Mouse (Mus musculus) kidney, postnatal 0 days (tissue): Measurements from ENCODE around the gene Mrgpra6. TPM values are rescaled to one million over a fixed set of nuclear protein-coding genes. Genes with fewer than 3 reads are reported as not detected.

Source experiments
- ATAC-seq: fragments of 200-750 bp; cut with Nextera tagmentation; replicated peaks from 2 replicates; pipeline ENCODE4 v1.8.0; 2017; ENCODE audit warnings: low read depth, moderate number of reproducible peaks, moderate TSS enrichment, moderate library complexity; ENCODE audit not compliant: low FRiP score
- DNase-seq: peaks from one replicate; pipeline ENCODE4 v3.0.0-alpha.2; 2016; ENCODE audit warnings: low spot score
- H3K27ac ChIP-seq: fragments of 300-500 bp; sonication (generic); 2 replicates; pipeline ENCODE4 v1.5.1; 2014; ENCODE audit warnings: mild to moderate bottlenecking
- H3K27me3 ChIP-seq: fragments of 300-500 bp; sonication (generic); 2 replicates; pipeline ENCODE4 v1.6.1; 2014; ENCODE audit warnings: low read length, mixed read lengths; ENCODE audit not compliant: insufficient read depth
- H3K36me3 ChIP-seq: fragments of 300-500 bp; sonication (generic); 2 replicates; pipeline ENCODE4 v1.6.1; 2014; ENCODE audit warnings: low read length, mixed read lengths; ENCODE audit not compliant: insufficient read depth
- H3K4me1 ChIP-seq: fragments of 300-500 bp; sonication (generic); replicated peaks from 2 replicates; pipeline ENCODE4 v1.6.1; 2014; ENCODE audit warnings: antibody characterized with exemption, low read length, mixed read lengths; ENCODE audit not compliant: insufficient read depth
- H3K4me2 ChIP-seq: fragments of 300-500 bp; sonication (generic); 2 replicates; pipeline ENCODE4 v1.6.1; 2014; ENCODE audit warnings: mild to moderate bottlenecking, low read length, moderate library complexity, mixed read lengths
- H3K4me3 ChIP-seq: fragments of 300-500 bp; sonication (generic); replicated peaks from 2 replicates; pipeline ENCODE4 v1.5.1; 2014; ENCODE audit warnings: low read depth, low read length
- H3K9ac ChIP-seq: fragments of 300-500 bp; sonication (generic); 2 replicates; pipeline ENCODE4 v1.6.1; 2014; ENCODE audit warnings: low read depth, low read length
- H3K9me3 ChIP-seq: fragments of 300-500 bp; sonication (generic); replicated peaks from 2 replicates; pipeline ENCODE4 v1.6.1; 2016; ENCODE audit warnings: low read length, inconsistent platforms, mixed read lengths
- CTCF ChIP-seq: IDR thresholded peaks from 2 replicates; pipeline ENCODE4 v1.5.1; 2016; ENCODE audit warnings: antibody characterized with exemption, low read depth, mild to moderate bottlenecking, moderate library complexity
- WGBS: fragments of 180-500 bp; shearing (Covaris S2); extraction: QIAGEN DNeasy Blood & Tissue Kit; methylation state at CpG from one replicate; pipeline ENCODE4 v1.1.7; 2014; 5-methylcytosine and 5-hydroxymethylcytosine counted together
- polyA plus RNA-seq: library from polyadenylated mRNA; unstranded; fragments of >200 nt; fragmentation: Nextera tagmentation; extraction: Ambion mirVana; gene quantifications from 2 replicates; pipeline ENCODE4 v1.2.1, GENCODE M21; 2015

Gene Mrgpra6
- polyA plus RNA-seq, 1 experiment from 2014 or later: not detected

DNA sequence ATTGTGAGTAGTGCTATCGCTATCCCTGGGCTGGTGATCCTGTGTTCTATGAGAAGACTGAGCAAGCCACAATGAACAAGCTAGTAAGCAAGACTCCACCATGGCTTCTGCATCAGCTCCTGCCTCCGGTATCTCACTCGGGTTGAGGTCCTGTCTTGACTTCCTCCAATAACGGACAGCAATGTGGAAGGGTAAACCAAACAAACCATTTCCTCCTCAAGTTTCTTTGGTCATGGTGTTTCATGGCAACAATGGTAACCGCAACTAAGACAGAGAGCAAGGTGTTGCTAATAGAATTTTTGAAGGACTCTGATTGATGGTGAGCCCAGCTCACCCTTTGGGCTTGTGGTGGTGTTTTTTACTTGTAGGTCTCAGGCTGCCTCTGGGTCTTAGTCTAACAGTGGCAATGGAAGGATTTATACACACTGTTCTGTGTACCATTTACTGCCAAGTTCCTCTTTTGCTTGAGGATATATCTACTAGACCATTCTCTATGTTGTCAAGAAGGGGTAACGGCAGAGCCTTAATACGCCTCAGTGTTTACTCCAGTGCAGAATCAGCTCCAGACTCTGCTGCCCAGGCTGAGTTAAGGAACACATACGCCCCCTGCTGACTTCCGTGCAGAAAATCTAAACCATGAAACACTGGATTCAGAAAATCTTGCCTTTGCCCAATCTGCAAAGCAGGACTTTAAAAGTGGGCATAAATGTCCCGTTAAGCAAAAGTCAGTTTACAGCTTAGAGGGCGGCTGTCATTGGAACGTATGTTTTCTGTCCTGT, 58.5 kb downstream of the Mrgpra6 start:
- no peak overlapping the region for H3K4me3 ChIP-seq
- ATAC-seq: no peak
- peak; percentile 50 for DNase-seq
- H3K4me1 ChIP-seq: no peaks in the 10 kb centered on the region
- H3K9ac ChIP-seq: no peak overlapping the region
- H3K36me3 ChIP-seq: no peaks in the 10 kb centered on the region
- H3K27ac ChIP-seq: no peak overlapping the region
- H3K4me2 ChIP-seq: no peak overlapping the region
- H3K27me3 ChIP-seq: no peaks in the 10 kb centered on the region
- H3K9me3 ChIP-seq: no peaks in the 10 kb centered on the region
- 58% methylated on average over 12 of the region's 12 CpGs for WGBS
- TF ChIP-seq CTCF: peak; percentile 67

GRCm38 (mm10) chr7:47144299-47144698, 60.4 kb downstream of the Mrgpra6 start:
- Histone ChIP-seq H3K4me1 (no peaks in the 10 kb centered on the region), H3K36me3 (no peaks in the 10 kb centered on the region), H3K27ac (no peak overlapping the region), H3K9ac (no peak overlapping the region), H3K4me2 (no peak overlapping the region), H3K27me3 (no peaks in the 10 kb centered on the region), H3K4me3 (no peak overlapping the region), H3K9me3 (no peaks in the 10 kb centered on the region)
- ATAC-seq (no peak), DNase-seq (no peak)
- 41% methylated on average over 6 of the region's 6 CpGs for WGBS
- TF ChIP-seq CTCF: no peak

DNA sequence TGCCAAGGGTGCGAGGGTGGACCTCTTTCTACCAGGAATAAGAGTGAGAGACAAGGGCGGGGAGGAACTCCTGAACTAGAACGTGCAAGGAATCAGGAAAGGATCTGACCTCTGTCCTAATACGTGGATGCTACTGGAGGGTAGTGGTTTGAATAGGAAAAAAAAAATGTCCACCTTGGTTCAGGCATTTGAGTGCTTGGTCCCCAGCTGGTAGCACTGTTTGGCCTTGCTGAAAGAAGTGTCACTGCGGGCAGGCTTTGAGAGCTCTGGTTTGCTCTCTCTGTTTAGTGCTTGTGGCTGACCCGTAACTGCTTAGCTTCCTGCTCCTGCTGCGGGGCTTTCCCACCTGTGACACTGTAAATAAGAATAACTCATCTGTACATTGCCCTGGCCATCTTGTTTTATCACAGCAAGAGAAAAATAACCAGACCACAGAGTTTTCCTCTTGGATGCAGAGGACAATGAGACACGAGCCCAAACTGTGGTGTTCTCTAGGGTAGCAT, 64.8 kb downstream of the Mrgpra6 start:
- Histone ChIP-seq H3K4me2 (no peak overlapping the region), H3K4me1 (no peaks in the 10 kb centered on the region), H3K36me3 (no peaks in the 10 kb centered on the region), H3K4me3 (no peak overlapping the region), H3K27ac (no peak overlapping the region), H3K9ac (no peak overlapping the region), H3K9me3 (no peaks in the 10 kb centered on the region), H3K27me3 (no peaks in the 10 kb centered on the region)
- DNase-seq (no peak), ATAC-seq (no peak)
- 72% methylated on average over 8 of the region's 8 CpGs for WGBS
- no peak for TF ChIP-seq CTCF

Other genes starting within 250 kb of the Mrgpra6 start
- gene Uevld, start 246.4 kb downstream of the Mrgpra6 start, polyA plus RNA-seq: 7.2 and 8.0 TPM in 2 replicates
- gene Gm9999, start 221.3 kb downstream of the Mrgpra6 start, polyA plus RNA-seq: not detected in 2 replicates
- gene Spty2d1, start 196.5 kb downstream of the Mrgpra6 start, polyA plus RNA-seq: 13.7 and 15.9 TPM in 2 replicates
- 42.1 and 43.6 TPM in 2 replicates for gene Tmem86a, start 154.3 kb downstream of the Mrgpra6 start, polyA plus RNA-seq
- gene Ptpn5, start 71.2 kb downstream of the Mrgpra6 start, polyA plus RNA-seq: 0.51 and 0.62 TPM in 2 replicates
- gene Mrgpra9, start 47.9 kb upstream of the Mrgpra6 start, polyA plus RNA-seq: not detected in 2 replicates
- not detected in 2 replicates for gene Mrgpra1, start 149.3 kb upstream of the Mrgpra6 start, polyA plus RNA-seq
- gene Mrgpra2a, start 247.2 kb upstream of the Mrgpra6 start, polyA plus RNA-seq: not detected in 2 replicates